Mouse (Mus musculus) kidney, postnatal 36 days (tissue): ENCODE measurements around the gene Snrnp48.

Experiments
- DNase-seq, 2 experiments: peaks; one replicate each; pipeline ENCODE4 v3.0.0; 2021 to 2022; ENCODE audit warnings: mixed read lengths in 2 of 2

Snrnp48 gene

GRCm38 (mm10) chr13:38269055-38269692, 64.4 kb downstream of the Snrnp48 start:
- no peak for DNase-seq

- no peak for DNase-seq
Observed at GRCm38 (mm10) chr13:38272624-38273023, 67.9 kb downstream of the Snrnp48 start.
